Mouse (Mus musculus) brain, embryonic 14.5 days (tissue): Measurements from ENCODE around the gene Vmn1r37. TPM values are rescaled to one million over a fixed set of nuclear protein-coding genes. Genes with fewer than 3 reads are reported as not detected.
"Not testable (repeated sequence)": the region's sequence is repeated elsewhere in the genome, so short reads cannot be mapped to it uniquely, and the experiment has no call there.

Experiments
- DNase-seq: peaks from one replicate; pipeline ENCODE4 v3.0.0-alpha.2; 2011; ENCODE audit warnings: low read depth
- CTCF ChIP-seq: fragments of 200-500 bp; IDR thresholded peaks from 2 replicates; pipeline ENCODE4 v1.5.1; 2012; ENCODE audit warnings: inconsistent platforms, mild to moderate bottlenecking, moderate library complexity, borderline replicate concordance; ENCODE audit not compliant: insufficient read depth, insufficient read length; ENCODE audit errors: extremely low read depth
- POLR2A ChIP-seq: fragments of 200-500 bp; IDR thresholded peaks from 2 replicates; pipeline ENCODE4 v1.6.1; 2012; ENCODE audit warnings: mild to moderate bottlenecking, inconsistent platforms, borderline replicate concordance; ENCODE audit not compliant: poor library complexity, insufficient read depth, insufficient read length, severe bottlenecking; ENCODE audit errors: extremely low read depth
- polyA plus RNA-seq: library from polyadenylated mRNA; depleted of rRNA; stranded (reverse); fragments of >200 nt; gene quantifications from 2 replicates; pipeline ENCODE4 v1.2.3, GENCODE M21; 2012; rRNA removed

Vmn1r37 gene
- not detected in 2 replicates for polyA plus RNA-seq

GRCm38 (mm10) chr6:66729082-66729481 is at the start of gene Vmn1r37:
Gene Vmn1r37, plus strand, starts transcription at chr6:66729382.
- not testable (repeated sequence) for DNase-seq

DNA sequence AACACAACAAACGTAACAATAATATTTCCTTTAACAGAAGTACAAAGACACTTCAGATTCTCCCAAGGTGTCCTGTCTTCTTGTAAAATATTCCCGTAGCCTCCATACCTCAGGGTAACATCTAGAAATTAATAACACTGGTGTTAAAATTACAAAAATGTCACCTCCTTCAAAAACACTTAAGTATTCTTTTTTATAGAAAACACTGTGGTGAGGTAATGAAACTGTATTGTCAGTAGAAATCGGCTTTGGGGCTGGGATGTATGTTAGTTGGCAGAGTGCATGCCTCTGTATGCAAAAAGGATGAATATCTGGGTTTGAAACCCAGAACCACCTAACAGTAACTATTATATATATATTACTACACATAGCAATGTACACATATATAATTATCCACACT is 43.4 kb upstream of the Vmn1r37 start, which contains the start of gene Vmn1r35:
Gene Vmn1r35, minus strand, starts transcription at position 101 of the 400 bp plus-strand sequence.
- TF ChIP-seq POLR2A = no peak
- TF ChIP-seq CTCF = no peak
- no peak for DNase-seq

- TF ChIP-seq POLR2A = no peak
- no peak for TF ChIP-seq CTCF
- no peak for DNase-seq
These were observed 20.3 kb upstream of the Vmn1r37 start for GRCm38 (mm10) chr6:66708901-66709300.

DNA sequence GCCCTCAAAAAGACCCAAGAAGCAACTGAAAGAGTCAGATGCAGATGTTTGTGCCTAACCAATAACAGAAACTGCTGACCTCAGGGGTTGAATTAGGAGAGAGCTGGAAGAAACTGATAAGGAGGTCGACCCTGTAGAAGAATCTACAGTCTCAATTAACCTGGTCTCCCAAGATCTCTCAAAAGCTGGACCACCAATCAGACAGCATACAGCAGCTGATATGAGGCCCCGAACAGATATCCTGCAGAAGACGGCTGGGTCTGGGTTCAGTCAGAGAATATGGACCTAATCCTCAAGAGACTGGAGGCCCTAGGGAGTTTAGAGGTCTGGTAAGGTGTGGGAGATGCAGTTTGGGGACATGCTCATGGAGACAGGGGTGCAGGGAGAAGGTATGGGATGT is 15.3 kb upstream of the Vmn1r37 start:
- no peak for DNase-seq
- TF ChIP-seq POLR2A (no peak), CTCF (no peak)

DNA sequence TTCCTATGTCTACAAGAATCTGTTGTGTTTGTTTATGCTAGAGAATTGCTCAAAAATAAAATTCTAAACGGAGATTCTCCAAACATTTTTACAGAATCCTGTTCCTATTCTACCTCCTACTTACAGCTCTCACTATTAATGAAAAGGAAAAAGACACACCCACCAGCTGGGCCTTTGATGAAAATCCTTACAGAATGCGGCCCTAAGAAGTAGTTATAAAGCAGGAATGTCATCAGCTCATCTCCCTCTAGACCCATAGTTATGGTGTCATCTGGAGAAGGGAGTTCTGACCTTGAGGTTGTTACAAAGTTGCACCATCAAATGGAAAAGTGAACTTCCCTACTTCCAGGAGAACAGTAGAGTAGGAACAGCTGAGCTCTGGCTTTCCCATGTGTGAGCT is 10.1 kb upstream of the Vmn1r37 start, which contains the start of gene Vmn1r36:
Gene Vmn1r36, minus strand, starts transcription at position 101 of the 400 bp plus-strand sequence.
- not testable (repeated sequence) for DNase-seq

GRCm38 (mm10) chr6:66782527-66782926 is 53.3 kb downstream of the Vmn1r37 start, which contains the start of gene Vmn1r38:
Gene Vmn1r38, minus strand, starts transcription at chr6:66782627.
- not testable (repeated sequence) for DNase-seq

Other genes starting within 250 kb of the Vmn1r37 start
- 24.3 and 40.0 TPM in 2 replicates for gene Mad2l1, start 194.0 kb upstream of the Vmn1r37 start, polyA plus RNA-seq
- gene Vmn1r32, start 169.3 kb upstream of the Vmn1r37 start, polyA plus RNA-seq = not detected in 2 replicates
- not detected in 2 replicates for gene Vmn1r33, start 111.1 kb upstream of the Vmn1r37 start, polyA plus RNA-seq
- gene Vmn1r34, start 85.5 kb upstream of the Vmn1r37 start, polyA plus RNA-seq = not detected in 2 replicates
- not detected in 2 replicates for gene Vmn1r35, start 43.5 kb upstream of the Vmn1r37 start, polyA plus RNA-seq
- gene Vmn1r36, start 10.2 kb upstream of the Vmn1r37 start, polyA plus RNA-seq = not detected in 2 replicates
- gene Vmn1r38, start 53.2 kb downstream of the Vmn1r37 start, polyA plus RNA-seq = not detected in 2 replicates
- not detected in 2 replicates for gene Vmn1r39, start 81.2 kb downstream of the Vmn1r37 start, polyA plus RNA-seq
- 12.5 and 23.2 TPM in 2 replicates for gene Gng12, start 167.0 kb downstream of the Vmn1r37 start, polyA plus RNA-seq